Mouse (Mus musculus): ENCODE results near the gene Dido1. TPM values are rescaled to one million over a fixed set of nuclear protein-coding genes. Genes with fewer than 3 reads are reported as not detected.
A peak's percentile ranks its signal among the peaks of the same experiment; 100 is the strongest.

Gene Dido1
- polyA plus RNA-seq, 2 experiments from 2014 or later, result 49.7 to 73.1 TPM

- ATAC-seq, result no peak
Observed at GRCm38 (mm10) chr2:180683524-180683923, 26.3 kb downstream of the Dido1 start.

- ATAC-seq, result no peak
Observed at GRCm38 (mm10) chr2:180681225-180681624, 28.6 kb downstream of the Dido1 start.

- ATAC-seq, result peak; percentile 83
Observed at GRCm38 (mm10) chr2:180678609-180679140, 31.1 kb downstream of the Dido1 start.

DNA sequence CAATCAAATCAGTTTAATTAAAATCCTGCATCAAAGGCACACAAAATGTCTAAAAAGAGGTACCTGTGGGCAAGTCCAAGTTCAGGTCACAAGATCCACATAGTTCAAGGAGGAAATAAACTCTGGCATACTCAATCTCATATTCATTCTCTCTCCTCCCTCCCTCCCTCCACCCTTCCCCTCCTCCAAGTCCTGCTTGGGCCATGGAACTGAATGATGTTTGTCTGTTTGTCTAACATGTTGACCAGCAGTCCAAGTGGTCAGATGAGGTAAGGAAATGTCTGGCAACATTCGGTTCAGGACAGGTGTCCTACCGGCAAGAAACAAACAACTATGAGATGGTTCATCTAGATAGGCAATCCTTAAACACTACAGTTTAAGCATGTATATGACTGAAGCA is 33.1 kb downstream of the Dido1 start:
- ATAC-seq, result no peak

- no peak for ATAC-seq
Observed at GRCm38 (mm10) chr2:180662008-180662407, 47.8 kb downstream of the Dido1 start.

GRCm38 (mm10) chr2:180660521-180660920 is 49.3 kb downstream of the Dido1 start:
- ATAC-seq, result no peak

DNA sequence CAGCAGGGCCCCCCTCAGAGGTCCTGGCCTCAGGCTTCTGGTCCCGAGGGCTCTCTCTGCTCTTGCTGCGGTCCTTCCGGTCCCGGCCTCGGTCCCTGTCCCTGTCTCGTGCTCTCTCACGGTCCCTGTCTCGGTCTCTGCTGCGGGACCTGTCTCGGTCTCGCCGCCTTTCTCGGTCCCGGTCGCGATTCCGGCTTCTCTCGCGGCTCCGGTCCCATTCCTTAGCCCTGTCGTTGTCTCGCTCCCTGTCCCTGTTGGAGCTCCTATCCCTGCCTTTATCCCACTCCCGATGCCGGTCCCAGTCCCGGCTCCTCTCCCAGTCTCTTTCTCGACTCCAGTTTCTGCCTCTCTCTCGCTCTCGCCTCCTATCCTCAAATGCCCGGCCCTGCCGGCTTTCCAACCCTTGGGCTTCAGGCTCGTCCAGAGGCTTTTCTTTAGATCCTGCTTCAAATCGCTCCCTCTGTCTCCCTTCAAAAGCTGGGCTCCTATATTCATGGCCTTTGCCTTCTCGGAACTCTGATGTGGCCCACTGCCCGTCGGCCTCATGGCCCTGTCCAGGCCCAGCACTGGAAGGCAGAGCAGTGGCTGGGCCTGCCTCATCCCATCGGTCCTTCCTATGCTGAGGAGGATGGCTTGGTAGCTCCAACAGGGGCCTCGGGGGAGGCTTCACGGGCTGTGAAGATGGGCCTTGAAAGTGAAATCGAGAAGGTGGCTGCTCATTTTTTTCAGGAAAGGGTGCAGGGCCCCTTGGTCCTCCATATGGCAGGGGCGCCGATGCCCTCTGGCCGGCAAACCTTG is 50.2 kb downstream of the Dido1 start:
- ATAC-seq, result no peak

- ATAC-seq, result no peak
Observed at GRCm38 (mm10) chr2:180658381-180658780, 51.4 kb downstream of the Dido1 start.

- ATAC-seq, result peak; percentile 82
Observed at GRCm38 (mm10) chr2:180657394-180658013, 52.3 kb downstream of the Dido1 start.

DNA sequence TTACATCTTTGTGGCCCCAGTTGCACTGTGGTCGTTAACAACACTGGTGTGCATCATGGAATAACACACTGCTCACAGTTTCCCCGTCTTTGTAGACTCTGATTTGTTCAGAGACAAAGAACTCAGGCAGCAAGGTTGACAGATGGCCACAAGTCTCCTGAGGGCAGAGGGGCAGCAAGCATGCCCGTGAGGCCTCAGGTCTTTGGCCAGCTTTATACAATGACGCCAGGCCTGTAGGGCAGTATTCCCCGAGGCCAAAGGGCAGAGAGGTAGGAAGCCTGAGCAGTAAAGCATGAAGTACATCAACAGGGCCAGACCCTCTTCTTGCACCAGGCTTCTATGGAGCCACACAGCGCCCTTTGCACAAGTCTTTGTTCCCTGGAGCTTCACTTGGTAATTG is 54.6 kb downstream of the Dido1 start:
- ATAC-seq, result no peak

DNA sequence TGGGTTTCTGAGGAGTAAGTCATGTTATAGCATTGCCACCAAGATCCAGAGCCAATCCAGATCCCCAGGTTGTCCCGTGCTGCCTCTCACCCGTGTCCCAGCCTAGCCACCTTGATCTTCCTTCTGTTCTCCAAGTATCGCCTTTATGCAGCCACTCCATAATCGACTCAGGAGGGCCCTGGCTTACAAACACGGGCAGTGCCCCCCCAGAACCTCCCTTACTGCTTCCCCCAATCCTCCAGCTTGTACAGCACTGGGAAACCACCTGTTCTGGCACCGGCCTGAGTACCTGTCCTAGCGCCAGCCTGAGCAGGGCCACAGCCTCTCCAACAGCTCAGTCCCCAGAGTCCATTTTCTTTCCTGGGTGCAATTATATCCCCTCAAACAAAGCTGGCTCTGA is 55.1 kb downstream of the Dido1 start:
- ATAC-seq, result no peak

DNA sequence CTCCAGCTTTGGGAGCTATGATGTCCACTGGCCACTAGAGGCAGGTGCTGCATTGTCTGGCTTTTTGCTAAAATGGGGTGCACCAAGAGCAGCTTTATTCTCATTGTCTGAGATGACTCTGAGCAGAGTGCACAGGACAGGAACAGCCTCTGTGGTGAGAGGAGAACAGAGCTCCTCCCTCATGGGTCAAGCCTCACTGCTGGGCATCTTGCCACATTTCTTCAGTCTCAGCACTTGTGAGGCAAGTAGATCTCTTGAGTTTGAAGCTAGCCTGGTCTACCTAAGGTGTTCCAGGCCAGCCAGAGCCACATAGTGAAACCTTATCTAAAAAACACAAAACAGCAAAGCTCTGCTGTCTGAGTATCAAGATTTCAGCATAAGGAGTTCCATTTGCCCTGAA is 63.0 kb downstream of the Dido1 start:
- no peak for ATAC-seq

DNA sequence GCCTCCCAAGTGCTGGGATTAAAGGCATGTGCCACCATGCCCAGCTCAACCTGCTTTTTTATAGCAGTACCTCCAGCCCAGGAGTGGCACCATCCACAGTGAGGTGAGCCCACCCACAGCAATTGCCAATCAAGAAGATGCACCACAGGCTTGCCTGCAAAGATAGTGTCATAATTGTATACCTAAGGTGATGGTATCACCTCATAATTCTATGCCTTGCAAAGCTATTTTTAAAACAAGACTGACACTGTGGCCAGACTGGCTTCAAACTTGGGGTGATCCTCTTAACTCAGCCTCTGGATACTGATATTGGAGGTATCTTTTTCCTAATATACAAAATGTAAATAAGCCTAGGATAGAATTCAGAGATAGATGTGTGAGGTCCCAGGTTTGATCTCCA is 66.2 kb downstream of the Dido1 start:
- no peak for ATAC-seq

DNA sequence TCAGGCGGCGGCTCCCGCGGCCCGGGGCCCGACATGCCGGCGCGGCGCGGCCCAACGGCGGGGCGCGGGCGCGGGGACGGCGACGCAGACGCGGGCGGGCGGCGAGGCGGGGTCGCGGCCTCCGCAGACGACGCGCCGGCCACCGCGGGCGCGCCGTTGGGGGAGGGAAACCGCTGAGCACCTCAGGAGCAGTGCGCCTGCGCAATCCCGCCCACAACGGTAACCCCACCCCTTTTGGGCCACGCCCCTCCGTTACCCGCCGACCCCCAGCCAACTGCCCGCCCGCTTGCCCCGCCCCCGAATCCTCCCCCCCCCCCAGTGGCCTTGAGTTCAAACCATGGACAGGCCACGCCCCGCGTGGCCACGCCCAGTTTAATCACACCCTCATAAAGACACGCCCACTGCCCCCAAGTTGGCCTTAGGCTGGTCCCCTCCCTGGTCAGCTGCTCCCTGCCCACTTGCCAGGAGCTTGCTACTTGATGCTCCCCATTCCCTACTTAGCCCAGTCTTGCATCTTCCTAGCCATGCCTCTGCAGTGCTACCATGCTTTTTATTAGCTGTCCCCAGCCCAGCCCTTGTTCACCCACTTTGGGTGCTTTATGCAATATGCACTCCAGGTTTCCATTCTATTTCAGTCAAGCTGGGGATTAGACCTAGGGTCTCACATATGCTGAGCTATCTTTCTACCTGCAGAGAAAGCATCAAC is 67.1 kb downstream of the Dido1 start, which contains the start of gene Tcfl5:
Gene Tcfl5, minus strand, starts transcription at position 154 of the 706 bp plus-strand sequence.
- no peak for ATAC-seq

DNA sequence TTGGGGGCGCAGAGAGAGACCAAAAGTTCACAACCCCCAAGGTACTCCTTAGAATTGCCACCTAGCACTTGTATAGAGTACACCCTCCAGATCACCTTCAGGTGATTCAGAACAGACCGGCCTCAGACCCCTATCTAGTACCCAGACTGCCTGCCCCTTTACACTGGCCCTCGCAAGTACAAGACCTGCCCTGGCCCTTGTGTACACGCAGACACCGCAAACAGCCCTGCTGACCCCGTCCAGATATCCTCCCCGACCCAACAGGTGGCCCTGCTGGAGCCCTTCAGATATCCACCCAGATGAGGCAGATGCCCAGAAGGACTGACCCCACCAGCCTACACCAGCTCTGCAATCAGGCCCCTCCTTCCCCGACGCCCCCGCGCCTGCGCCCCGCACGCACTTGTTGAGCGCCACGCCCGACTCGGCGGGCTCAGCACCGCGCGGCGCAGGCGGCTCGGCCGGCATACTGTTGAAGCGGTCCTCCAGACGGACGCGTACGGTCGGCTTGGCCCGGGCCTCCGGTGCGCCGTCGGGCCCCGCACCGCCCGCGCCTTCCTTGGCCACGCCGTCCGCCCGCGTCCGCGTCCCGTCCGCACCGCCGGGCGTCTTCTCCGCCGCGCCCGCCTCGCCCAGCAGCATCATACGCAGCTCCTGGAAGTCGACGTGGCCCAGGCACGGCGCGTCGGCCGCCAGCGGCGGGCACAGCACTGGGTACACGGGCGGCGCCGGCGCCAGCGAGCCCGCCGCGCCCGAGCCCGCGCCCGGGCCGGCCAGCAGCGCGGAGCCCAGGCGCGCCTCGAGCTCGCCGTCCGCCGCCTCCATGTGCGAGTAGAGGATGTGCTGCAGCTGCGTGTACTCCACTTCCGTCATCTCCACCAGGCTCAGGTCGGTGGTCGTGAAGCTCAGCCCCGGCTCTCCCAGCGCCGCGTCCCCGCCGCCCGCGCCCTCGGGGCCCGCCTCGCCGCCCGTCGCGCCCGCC is 67.9 kb downstream of the Dido1 start:
- no peak for ATAC-seq

- no peak for ATAC-seq
Observed at GRCm38 (mm10) chr2:180611882-180612281, 97.9 kb downstream of the Dido1 start.

GRCm38 (mm10) chr2:180610283-180610682 is 99.5 kb downstream of the Dido1 start:
- ATAC-seq, result no peak

Other genes with a start within 250 kb of the Dido1 start
- not detected for gene Ntsr1, start 210.0 kb downstream of the Dido1 start, polyA plus RNA-seq (2017; shearing (Covaris generic))
- gene Mrgbp, start 128.7 kb downstream of the Dido1 start, polyA plus RNA-seq (2017; shearing (Covaris generic)), result 10 to 100 TPM; 22.7 to 23.5 TPM
- 10 to 100 TPM; 11.0 to 13.1 TPM for gene Ogfr, start 120.8 kb downstream of the Dido1 start, polyA plus RNA-seq (2017; shearing (Covaris generic))
- 1 to 10 TPM in 1 of 2 experiments, under 1 TPM in 1; 0.40 to 2.3 TPM for gene Col9a3, start 112.2 kb downstream of the Dido1 start, polyA plus RNA-seq (2017; shearing (Covaris generic))
- gene Tcfl5, start 67.3 kb downstream of the Dido1 start, polyA plus RNA-seq (2017; shearing (Covaris generic)), result under 1 TPM in 1 of 2 experiments, not detected in 1; 0.23 TPM
- gene Gid8, start 118 bp upstream of the Dido1 start, polyA plus RNA-seq (2017; shearing (Covaris generic)), result 10 to 100 TPM; 11.4 to 22.0 TPM
- gene Slc17a9, start 15.3 kb upstream of the Dido1 start, polyA plus RNA-seq (2017; shearing (Covaris generic)), result 100 to 1,000 TPM in 1 of 2 experiments, 10 to 100 TPM in 1; 77.3 to 114 TPM
- gene Bhlhe23, start 66.9 kb upstream of the Dido1 start, polyA plus RNA-seq (2017; shearing (Covaris generic)), result not detected
- 1 to 10 TPM; 7.5 to 9.2 TPM for gene Ythdf1, start 210.9 kb upstream of the Dido1 start, polyA plus RNA-seq (2017; shearing (Covaris generic))
- not detected for gene Birc7, start 219.0 kb upstream of the Dido1 start, polyA plus RNA-seq (2017; shearing (Covaris generic))
- not detected for gene Nkain4, start 244.7 kb upstream of the Dido1 start, polyA plus RNA-seq (2017; shearing (Covaris generic))